Mouse (Mus musculus) frontal cortex, postnatal 14 days (tissue): ENCODE results near the gene Btf3l4.

Source experiments
- DNase-seq, 2 experiments: peaks; one replicate each; pipeline ENCODE4 v3.0.0; 2022; ENCODE audit warnings: low spot score in 2 of 2

Gene Btf3l4

GRCm38 (mm10) chr4:108825677-108826076, 7.7 kb downstream of the Btf3l4 start:
- DNase-seq: no peak

- DNase-seq: no peak
Measured at GRCm38 (mm10) chr4:108811550-108811949, 21.9 kb downstream of the Btf3l4 start.

GRCm38 (mm10) chr4:108811142-108811541, 22.3 kb downstream of the Btf3l4 start:
- DNase-seq: no peak

- DNase-seq: no peak
Measured at GRCm38 (mm10) chr4:108803535-108803934, 29.9 kb downstream of the Btf3l4 start.

GRCm38 (mm10) chr4:108798083-108798830, 35.2 kb downstream of the Btf3l4 start:
- DNase-seq: peak in 1 of 2 experiments; percentile 56

GRCm38 (mm10) chr4:108796701-108797100, 36.7 kb downstream of the Btf3l4 start:
- DNase-seq: no peak

- no peak for DNase-seq
Measured at GRCm38 (mm10) chr4:108793941-108794340, 39.5 kb downstream of the Btf3l4 start.

GRCm38 (mm10) chr4:108790507-108790906, 42.9 kb downstream of the Btf3l4 start:
- no peak for DNase-seq

- DNase-seq: no peak
Measured at GRCm38 (mm10) chr4:108789258-108789936, 44.0 kb downstream of the Btf3l4 start.

- DNase-seq: peak; percentile 14 to 19
Measured at GRCm38 (mm10) chr4:108782421-108783085, 50.9 kb downstream of the Btf3l4 start.

- no peak for DNase-seq
Measured at GRCm38 (mm10) chr4:108781596-108781995, 51.8 kb downstream of the Btf3l4 start.

- no peak for DNase-seq
Measured at GRCm38 (mm10) chr4:108780864-108781205, 52.6 kb downstream of the Btf3l4 start.

- peak; percentile 38 to 60 for DNase-seq
Measured at GRCm38 (mm10) chr4:108780057-108780863, 53.2 kb downstream of the Btf3l4 start, which contains the start of gene Zfyve9. Gene Zfyve9 (minus strand): TSS chr4:108780798.

GRCm38 (mm10) chr4:108779763-108780056, 53.7 kb downstream of the Btf3l4 start:
- DNase-seq: peak in 1 of 2 experiments; percentile 44

- DNase-seq: no peak
Measured at GRCm38 (mm10) chr4:108768527-108768926, 64.9 kb downstream of the Btf3l4 start.
